Mouse (Mus musculus) lung, embryonic 15.5 days (tissue): ENCODE results near the gene Tgm2. TPM values are rescaled to one million over a fixed set of nuclear protein-coding genes. Genes with fewer than 3 reads are reported as not detected.

Experiments used
- ATAC-seq: fragments of 200-750 bp; cut with Nextera tagmentation; 2 replicates; pipeline ENCODE4 v1.8.0; 2017; ENCODE audit warnings: moderate number of reproducible peaks, borderline replicate concordance; ENCODE audit not compliant: low FRiP score, low TSS enrichment; ENCODE audit errors: extremely low read depth
- H3K27ac ChIP-seq: fragments of 300-500 bp; sonication (generic); 2 replicates; pipeline ENCODE4 v1.5.1; 2015; ENCODE audit warnings: moderate library complexity, mild to moderate bottlenecking, inconsistent platforms
- H3K27me3 ChIP-seq: fragments of 300-500 bp; sonication (generic); 2 replicates; pipeline ENCODE4 v1.6.1; 2015; ENCODE audit warnings: inconsistent platforms
- H3K36me3 ChIP-seq: fragments of 300-500 bp; sonication (generic); 2 replicates; pipeline ENCODE4 v1.6.1; 2015; ENCODE audit warnings: inconsistent platforms
- H3K4me1 ChIP-seq: fragments of 300-500 bp; sonication (generic); 2 replicates; pipeline ENCODE4 v1.6.1; 2015; ENCODE audit warnings: inconsistent platforms
- H3K4me2 ChIP-seq: fragments of 300-500 bp; sonication (generic); 2 replicates; pipeline ENCODE4 v1.6.1; 2015; ENCODE audit warnings: inconsistent platforms, mild to moderate bottlenecking, moderate library complexity
- H3K4me3 ChIP-seq: fragments of 300-500 bp; sonication (generic); 2 replicates; pipeline ENCODE4 v1.5.1; 2015; ENCODE audit warnings: mild to moderate bottlenecking, inconsistent platforms
- H3K9ac ChIP-seq: fragments of 300-500 bp; sonication (generic); 2 replicates; pipeline ENCODE4 v1.6.1; 2015; ENCODE audit warnings: inconsistent platforms
- H3K9me3 ChIP-seq: fragments of 300-500 bp; sonication (generic); 2 replicates; pipeline ENCODE4 v1.6.1; 2016; ENCODE audit warnings: inconsistent platforms
- WGBS: fragments of 180-500 bp; shearing (Covaris S2); methylation state at CpG from one replicate; pipeline ENCODE4 v1.1.7; 2015; 5-methylcytosine and 5-hydroxymethylcytosine counted together
- polyA plus RNA-seq: library from polyadenylated mRNA; unstranded; fragments of >200 nt; fragmentation: Nextera tagmentation; extraction: Ambion mirVana; gene quantifications from 2 replicates; pipeline ENCODE4 v1.2.1, GENCODE M21; 2015

The Tgm2 gene
- polyA plus RNA-seq, 1 experiment from 2014 or later = 70.0 TPM

- WGBS = 69% methylated on average over 6 of the region's 6 CpGs
- Histone ChIP-seq H3K27ac (no peak overlapping the region), H3K4me2 (no peak overlapping the region), H3K36me3 (no peaks in the 10 kb centered on the region), H3K4me1 (peaks cover 35% of the 10 kb centered on the region), H3K9me3 (no peaks in the 10 kb centered on the region), H3K4me3 (no peak overlapping the region), H3K27me3 (no peaks in the 10 kb centered on the region), H3K9ac (no peak overlapping the region)
- no peak for ATAC-seq
Observed at GRCm38 (mm10) chr2:158105605-158106004, 40.6 kb downstream of the Tgm2 start.

- H3K27ac ChIP-seq = no peak overlapping the region
- no peaks in the 10 kb centered on the region for H3K27me3 ChIP-seq
- H3K4me3 ChIP-seq = no peak overlapping the region
- WGBS = 83% methylated on average over 6 of the region's 6 CpGs
- H3K4me2 ChIP-seq = no peak overlapping the region
- no peaks in the 10 kb centered on the region for H3K9me3 ChIP-seq
- no peak for ATAC-seq
- H3K36me3 ChIP-seq = no peaks in the 10 kb centered on the region
- peaks cover 35% of the 10 kb centered on the region for H3K4me1 ChIP-seq
- no peak overlapping the region for H3K9ac ChIP-seq
Observed at GRCm38 (mm10) chr2:158104966-158105365, 41.3 kb downstream of the Tgm2 start.

GRCm38 (mm10) chr2:158101768-158102167 is 44.5 kb downstream of the Tgm2 start:
- H3K36me3 ChIP-seq = no peaks in the 10 kb centered on the region
- H3K4me3 ChIP-seq = no peak overlapping the region
- no peak overlapping the region for H3K27ac ChIP-seq
- no peak overlapping the region for H3K4me2 ChIP-seq
- WGBS = 70% methylated on average over 5 of the region's 5 CpGs
- no peaks in the 10 kb centered on the region for H3K27me3 ChIP-seq
- ATAC-seq = no peak
- no peak overlapping the region for H3K9ac ChIP-seq
- no peaks in the 10 kb centered on the region for H3K9me3 ChIP-seq
- peaks cover 19% of the 10 kb centered on the region for H3K4me1 ChIP-seq

GRCm38 (mm10) chr2:158099537-158099936 is 46.7 kb downstream of the Tgm2 start:
- ATAC-seq = no peak
- H3K4me2 ChIP-seq = no peak overlapping the region
- 56% methylated on average over 3 of the region's 3 CpGs for WGBS
- H3K27ac ChIP-seq = no peak overlapping the region
- no peak overlapping the region for H3K9ac ChIP-seq
- H3K4me3 ChIP-seq = no peak overlapping the region
- H3K36me3 ChIP-seq = no peaks in the 10 kb centered on the region
- no peaks in the 10 kb centered on the region for H3K9me3 ChIP-seq
- no peaks in the 10 kb centered on the region for H3K27me3 ChIP-seq
- peaks cover 25% of the 10 kb centered on the region for H3K4me1 ChIP-seq

- no peak overlapping the region for H3K27ac ChIP-seq
- no peaks in the 10 kb centered on the region for H3K9me3 ChIP-seq
- no peak overlapping the region for H3K4me2 ChIP-seq
- no peak for ATAC-seq
- peaks cover 33% of the 10 kb centered on the region for H3K4me1 ChIP-seq
- H3K36me3 ChIP-seq = no peaks in the 10 kb centered on the region
- H3K27me3 ChIP-seq = no peaks in the 10 kb centered on the region
- H3K4me3 ChIP-seq = no peak overlapping the region
- H3K9ac ChIP-seq = no peak overlapping the region
- WGBS = 82% methylated on average over 5 of the region's 5 CpGs
Observed at GRCm38 (mm10) chr2:158098730-158099129, 47.5 kb downstream of the Tgm2 start.

DNA sequence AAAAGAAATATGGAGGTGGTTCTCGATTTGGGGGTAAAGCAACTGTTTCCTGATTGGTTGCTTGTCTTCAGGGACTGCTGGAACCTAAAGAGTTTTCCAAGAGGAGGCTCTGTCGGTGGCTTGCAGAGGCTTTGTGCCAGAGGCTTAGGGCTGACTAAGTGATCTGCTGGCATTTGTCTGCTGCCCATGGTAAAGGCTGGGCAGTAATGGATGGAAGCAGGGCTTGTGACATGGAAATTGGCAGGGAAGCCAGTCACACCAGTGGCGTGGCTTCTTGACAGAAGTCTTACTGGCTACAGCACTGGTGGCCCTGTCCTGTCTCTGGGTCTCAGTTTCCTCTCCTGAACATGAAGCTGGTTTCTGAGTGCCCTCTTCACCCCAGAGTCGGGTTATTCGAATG is 49.2 kb downstream of the Tgm2 start:
- 70% methylated on average over 5 of the region's 5 CpGs for WGBS
- Histone ChIP-seq H3K4me1 (peaks cover 40% of the 10 kb centered on the region), H3K9me3 (no peaks in the 10 kb centered on the region), H3K36me3 (no peaks in the 10 kb centered on the region), H3K27ac (no peak overlapping the region), H3K27me3 (no peaks in the 10 kb centered on the region), H3K9ac (no peak overlapping the region), H3K4me3 (no peak overlapping the region), H3K4me2 (no peak overlapping the region)
- no peak for ATAC-seq

- no peaks in the 10 kb centered on the region for H3K27me3 ChIP-seq
- H3K27ac ChIP-seq = peak overlapping the region; percentile 69
- H3K4me3 ChIP-seq = no peak overlapping the region
- no peaks in the 10 kb centered on the region for H3K36me3 ChIP-seq
- WGBS = 34% methylated on average over 5 of the region's 5 CpGs
- ATAC-seq = peak; percentile 35; the same call in 1 of the 2 replicates
- peaks cover 40% of the 10 kb centered on the region for H3K4me1 ChIP-seq
- H3K4me2 ChIP-seq = no peak overlapping the region
- no peak overlapping the region for H3K9ac ChIP-seq
- no peaks in the 10 kb centered on the region for H3K9me3 ChIP-seq
Observed at GRCm38 (mm10) chr2:158094846-158095245, 51.4 kb downstream of the Tgm2 start.

DNA sequence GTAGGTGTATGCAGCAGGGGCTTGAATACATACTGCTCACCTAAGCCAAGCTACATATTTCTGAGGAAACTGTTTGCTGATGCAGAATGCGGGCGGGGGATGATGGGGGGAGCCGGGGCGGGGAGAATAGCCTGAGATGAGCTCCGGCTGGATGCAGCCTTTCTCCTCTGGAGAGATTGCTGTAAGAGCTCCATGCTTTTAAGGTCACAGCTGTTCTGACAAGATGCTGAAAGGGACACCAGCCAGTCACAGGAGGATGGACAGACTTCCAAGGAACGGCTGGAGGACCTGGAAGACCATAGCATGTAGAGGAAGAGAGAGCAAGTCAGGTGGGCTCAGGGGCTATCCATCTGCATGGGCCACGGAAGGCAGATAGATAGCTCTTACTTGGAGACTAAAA is 51.9 kb downstream of the Tgm2 start:
- no peak overlapping the region for H3K4me3 ChIP-seq
- H3K27me3 ChIP-seq = no peaks in the 10 kb centered on the region
- ATAC-seq = no peak
- H3K9ac ChIP-seq = no peak overlapping the region
- peaks cover 39% of the 10 kb centered on the region for H3K4me1 ChIP-seq
- H3K36me3 ChIP-seq = no peaks in the 10 kb centered on the region
- H3K4me2 ChIP-seq = no peak overlapping the region
- WGBS = 49% methylated on average over 7 of the region's 7 CpGs
- H3K9me3 ChIP-seq = no peaks in the 10 kb centered on the region
- H3K27ac ChIP-seq = peak overlapping the region; percentile 69

DNA sequence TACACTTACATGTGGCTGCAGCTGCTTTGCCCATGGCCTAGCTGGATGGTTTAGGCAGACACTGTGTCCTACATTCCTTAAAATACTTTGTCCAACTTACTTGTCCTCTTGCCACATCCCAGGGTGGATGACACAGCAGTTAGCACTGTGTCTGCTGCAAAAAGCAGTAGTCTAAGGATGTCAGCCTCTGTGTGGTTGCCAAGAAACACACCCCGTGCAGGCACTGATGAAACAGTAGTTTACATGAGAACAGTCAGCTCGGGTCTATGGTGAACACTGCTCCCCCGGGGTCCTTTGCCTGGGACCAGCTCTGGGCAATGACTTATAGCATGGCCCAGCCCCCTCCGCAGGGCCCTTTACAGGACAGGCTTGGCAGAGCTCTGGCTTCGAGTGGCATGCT is 52.9 kb downstream of the Tgm2 start:
- Histone ChIP-seq H3K4me1 (peaks cover 36% of the 10 kb centered on the region), H3K36me3 (no peaks in the 10 kb centered on the region), H3K9ac (no peak overlapping the region), H3K4me3 (no peak overlapping the region), H3K27ac (peak overlapping the region; percentile 69; the same call in 1 of the 2 replicates), H3K27me3 (no peaks in the 10 kb centered on the region), H3K9me3 (no peaks in the 10 kb centered on the region), H3K4me2 (no peak overlapping the region)
- 33% methylated on average over 5 of the region's 5 CpGs for whole genome bisulfite sequencing
- peak; percentile 50; the same call in 1 of the 2 replicates for ATAC-seq

DNA sequence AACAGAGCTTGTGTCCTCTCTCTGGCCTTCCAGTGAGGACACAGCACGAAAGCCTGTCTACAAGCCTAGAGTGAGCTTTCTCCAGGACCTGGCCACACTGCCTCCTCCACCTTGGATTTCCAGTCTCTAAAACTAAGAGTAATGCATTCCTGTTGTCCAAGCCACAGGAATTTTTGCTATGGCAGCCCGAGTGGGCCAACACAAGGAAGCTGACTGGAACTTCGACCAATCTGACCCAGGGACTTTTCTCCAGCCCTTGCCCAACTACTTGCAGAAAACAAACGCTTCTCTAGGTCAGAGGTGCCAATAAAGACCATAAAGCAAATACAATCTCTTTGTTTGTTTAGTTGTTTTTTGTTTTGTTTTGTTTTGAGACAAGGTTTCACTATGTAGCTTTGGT is 56.1 kb downstream of the Tgm2 start:
- Histone ChIP-seq H3K4me1 (peaks cover 26% of the 10 kb centered on the region), H3K4me3 (no peak overlapping the region), H3K27ac (no peak overlapping the region), H3K27me3 (no peaks in the 10 kb centered on the region), H3K9ac (no peak overlapping the region), H3K36me3 (no peaks in the 10 kb centered on the region), H3K4me2 (no peak overlapping the region), H3K9me3 (no peaks in the 10 kb centered on the region)
- ATAC-seq = no peak
- WGBS = 83% methylated on average over 4 of the region's 4 CpGs

- no peak overlapping the region for H3K4me3 ChIP-seq
- peaks cover 13% of the 10 kb centered on the region for H3K4me1 ChIP-seq
- H3K36me3 ChIP-seq = no peaks in the 10 kb centered on the region
- WGBS = 59% methylated on average over 8 of the region's 8 CpGs
- H3K27me3 ChIP-seq = no peaks in the 10 kb centered on the region
- H3K9me3 ChIP-seq = no peaks in the 10 kb centered on the region
- ATAC-seq = no peak
- H3K27ac ChIP-seq = no peak overlapping the region
- no peak overlapping the region for H3K4me2 ChIP-seq
- no peak overlapping the region for H3K9ac ChIP-seq
Observed at GRCm38 (mm10) chr2:158084486-158084885, 61.8 kb downstream of the Tgm2 start.

DNA sequence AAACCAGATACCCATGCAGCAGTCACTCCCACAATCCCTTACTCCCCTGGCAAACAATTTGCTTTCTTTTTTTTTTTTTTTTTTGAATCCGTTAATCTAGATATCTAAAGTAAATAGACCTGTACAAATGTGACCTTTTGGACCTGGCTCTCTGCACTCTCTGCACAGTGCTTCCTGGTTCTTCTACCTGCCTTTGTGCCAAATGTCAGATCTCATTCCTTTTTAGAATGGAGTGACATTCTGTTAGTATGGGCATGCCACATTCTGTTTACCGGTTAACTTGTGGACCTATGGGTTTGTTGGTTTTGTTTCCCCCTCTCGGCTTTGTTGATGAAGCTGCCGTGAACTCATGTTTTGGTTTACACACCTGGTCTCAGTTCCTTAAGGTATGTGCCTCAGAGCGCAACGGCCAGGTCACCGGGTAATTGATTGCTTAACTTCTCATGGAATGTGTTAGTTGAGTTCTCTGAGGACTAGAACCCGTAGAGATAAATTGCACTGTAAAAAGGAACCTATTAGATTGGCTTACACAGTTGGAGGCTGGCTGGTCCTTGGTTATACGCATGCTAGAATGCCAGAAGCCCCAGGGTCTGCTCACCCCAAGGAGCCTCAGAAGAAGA is 65.5 kb downstream of the Tgm2 start:
- H3K36me3 ChIP-seq = peaks cover 19% of the 10 kb centered on the region
- no peak overlapping the region for H3K27ac ChIP-seq
- no peak overlapping the region for H3K4me3 ChIP-seq
- H3K9me3 ChIP-seq = no peaks in the 10 kb centered on the region
- no peak overlapping the region for H3K4me2 ChIP-seq
- ATAC-seq = no peak
- 59% methylated on average over 9 of the region's 9 CpGs for WGBS
- peaks cover 13% of the 10 kb centered on the region for H3K4me1 ChIP-seq
- H3K27me3 ChIP-seq = no peaks in the 10 kb centered on the region
- no peak overlapping the region for H3K9ac ChIP-seq
